Mouse (Mus musculus): ENCODE results near the gene Fpr-rs6. TPM values are rescaled to one million over a fixed set of nuclear protein-coding genes. Genes with fewer than 3 reads are reported as not detected.

Fpr-rs6 gene
- polyA plus RNA-seq (2017; shearing (Covaris generic)): not detected

GRCm38 (mm10) chr17:20182997-20183396 is at the start of gene Fpr-rs6:
TSS of gene Fpr-rs6 (minus strand) at chr17:20183097.

Other genes starting within 250 kb of the Fpr-rs6 start
- not detected for gene Vmn2r104, start 134.8 kb downstream of the Fpr-rs6 start, polyA plus RNA-seq (2017; shearing (Covaris generic))
- gene Fpr-rs7, start 68.9 kb downstream of the Fpr-rs6 start, polyA plus RNA-seq (2017; shearing (Covaris generic)): not detected
- gene Vmn2r105, start 52.0 kb upstream of the Fpr-rs6 start, polyA plus RNA-seq (2017; shearing (Covaris generic)): under 1 TPM in 1 of 2 experiments, not detected in 1; 0.08 TPM
- under 1 TPM; 0.18 to 0.22 TPM for gene Vmn2r106, start 102.5 kb upstream of the Fpr-rs6 start, polyA plus RNA-seq (2017; shearing (Covaris generic))
- gene Vmn2r107, start 162.1 kb upstream of the Fpr-rs6 start, polyA plus RNA-seq (2017; shearing (Covaris generic)): under 1 TPM in 1 of 2 experiments, not detected in 1; 0.02 TPM
- under 1 TPM in 1 of 2 experiments, not detected in 1; 0.41 TPM for gene Vmn1r224, start 231.0 kb upstream of the Fpr-rs6 start, polyA plus RNA-seq (2017; shearing (Covaris generic))